Mouse (Mus musculus) hindbrain, embryonic 14.5 days (tissue): ENCODE data around the gene Gramd2. TPM values are rescaled to one million over a fixed set of nuclear protein-coding genes. Genes with fewer than 3 reads are reported as not detected.

Experiments
- ATAC-seq: fragments of 200-750 bp; cut with Nextera tagmentation; 2 replicates; pipeline ENCODE4 v1.8.0; 2017; ENCODE audit warnings: moderate number of reproducible peaks, mild to moderate bottlenecking, moderate TSS enrichment, moderate library complexity; ENCODE audit not compliant: low FRiP score
- DNase-seq: peaks from one replicate; pipeline ENCODE4 v3.0.0-alpha.2; 2015; ENCODE audit warnings: low spot score
- H3K27ac ChIP-seq: fragments of 300-500 bp; sonication (generic); 2 replicates; pipeline ENCODE4 v1.5.1; 2014; ENCODE audit warnings: mild to moderate bottlenecking, moderate library complexity
- H3K27me3 ChIP-seq: fragments of 300-500 bp; sonication (generic); 2 replicates; pipeline ENCODE4 v1.6.1; 2014; ENCODE audit warnings: mild to moderate bottlenecking, low read length, mixed read lengths; ENCODE audit not compliant: control insufficient read depth, insufficient read depth
- H3K36me3 ChIP-seq: fragments of 300-500 bp; sonication (generic); replicated peaks from 2 replicates; pipeline ENCODE4 v1.6.1; 2014; ENCODE audit not compliant: control insufficient read depth, insufficient read depth
- H3K4me1 ChIP-seq: fragments of 300-500 bp; sonication (generic); replicated peaks from 2 replicates; pipeline ENCODE4 v1.6.1; 2014; ENCODE audit warnings: antibody characterized with exemption, low read length, mixed read lengths; ENCODE audit not compliant: control insufficient read depth, insufficient read depth
- H3K4me2 ChIP-seq: fragments of 300-500 bp; sonication (generic); replicated peaks from 2 replicates; pipeline ENCODE4 v1.6.1; 2014; ENCODE audit warnings: mild to moderate bottlenecking, moderate library complexity
- H3K4me3 ChIP-seq: fragments of 300-500 bp; sonication (generic); replicated peaks from 2 replicates; pipeline ENCODE4 v1.5.1; 2014; ENCODE audit warnings: mild to moderate bottlenecking, low read length
- H3K9ac ChIP-seq: fragments of 300-500 bp; sonication (generic); 2 replicates; pipeline ENCODE4 v1.6.1; 2014
- H3K9me3 ChIP-seq: fragments of 300-500 bp; sonication (generic); 2 replicates; pipeline ENCODE4 v1.6.1; 2016; ENCODE audit warnings: low read length; ENCODE audit not compliant: control insufficient read depth
- WGBS: fragments of 180-500 bp; shearing (Covaris S2); extraction: QIAGEN DNeasy Blood & Tissue Kit; methylation state at CpG from one replicate; pipeline ENCODE4 v1.1.7; 2014; 5-methylcytosine and 5-hydroxymethylcytosine counted together
- polyA plus RNA-seq: library from polyadenylated mRNA; unstranded; fragments of >200 nt; fragmentation: Nextera tagmentation; extraction: Ambion mirVana; gene quantifications from 2 replicates; pipeline ENCODE4 v1.2.1, GENCODE M21; 2014

Gene Gramd2
- polyA plus RNA-seq, 1 experiment from 2014 or later: 2.9 TPM

DNA sequence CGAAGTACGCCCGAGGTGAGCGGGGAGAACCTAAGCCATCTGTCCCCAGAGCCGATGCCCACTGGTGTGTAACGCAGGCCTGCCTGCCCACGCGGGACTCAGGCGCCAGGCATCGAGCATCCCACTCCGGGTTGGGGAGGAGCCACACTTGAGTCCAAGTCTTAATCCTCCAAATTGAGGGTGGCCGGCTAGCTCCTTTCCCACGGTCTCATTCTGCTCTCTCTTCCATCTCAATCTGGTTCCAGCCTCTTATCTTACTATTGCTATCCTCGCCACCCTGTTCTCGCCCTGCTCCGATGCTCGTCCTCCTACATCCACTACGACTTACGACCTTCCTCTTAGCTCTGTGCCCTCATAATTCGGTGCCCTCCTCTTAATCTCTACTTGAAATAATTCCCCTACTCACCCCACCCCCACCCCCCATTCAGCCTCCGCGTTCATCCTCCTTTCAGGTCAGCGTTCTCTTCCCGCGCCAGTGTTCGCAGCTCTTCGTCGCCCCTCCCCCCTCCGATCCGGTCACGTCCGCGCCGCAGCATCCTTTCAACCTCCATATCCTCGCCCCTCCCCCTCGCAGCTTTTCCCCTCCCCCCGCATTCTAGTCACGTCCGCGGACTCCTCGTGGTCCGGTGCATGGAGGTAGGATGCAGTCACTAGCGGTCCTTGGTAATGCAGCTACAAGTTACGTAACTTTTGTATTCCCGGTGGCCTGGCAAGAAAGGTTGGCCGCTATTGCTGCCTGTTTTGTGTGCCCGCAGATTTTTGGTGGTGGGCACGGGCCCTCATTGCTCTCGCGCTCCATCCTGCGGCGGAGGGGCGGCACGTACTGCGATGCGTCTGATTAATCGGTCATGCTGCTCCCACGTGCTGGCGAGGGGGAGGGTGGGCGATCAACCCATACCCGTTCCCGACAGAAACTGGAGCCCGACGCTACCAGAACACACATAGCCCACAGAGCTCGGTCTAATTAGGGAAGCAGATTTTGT lies 23.0 kb upstream of the Gramd2 start:
- under 1% methylated on average over 65 of the region's 65 CpGs for WGBS
- ATAC-seq: peak; percentile 70
- H3K36me3 ChIP-seq: peaks cover 12% of the 10 kb centered on the region
- peak overlapping the region; percentile 74 for H3K4me3 ChIP-seq
- DNase-seq: peak; percentile 92
- peak overlapping the region; percentile 92 for H3K27ac ChIP-seq
- peak overlapping the region; percentile 75 for H3K9ac ChIP-seq
- peak overlapping the region; percentile 79 for H3K4me2 ChIP-seq
- H3K9me3 ChIP-seq: no peaks in the 10 kb centered on the region
- peaks cover 36% of the 10 kb centered on the region for H3K4me1 ChIP-seq
- no peaks in the 10 kb centered on the region for H3K27me3 ChIP-seq

DNA sequence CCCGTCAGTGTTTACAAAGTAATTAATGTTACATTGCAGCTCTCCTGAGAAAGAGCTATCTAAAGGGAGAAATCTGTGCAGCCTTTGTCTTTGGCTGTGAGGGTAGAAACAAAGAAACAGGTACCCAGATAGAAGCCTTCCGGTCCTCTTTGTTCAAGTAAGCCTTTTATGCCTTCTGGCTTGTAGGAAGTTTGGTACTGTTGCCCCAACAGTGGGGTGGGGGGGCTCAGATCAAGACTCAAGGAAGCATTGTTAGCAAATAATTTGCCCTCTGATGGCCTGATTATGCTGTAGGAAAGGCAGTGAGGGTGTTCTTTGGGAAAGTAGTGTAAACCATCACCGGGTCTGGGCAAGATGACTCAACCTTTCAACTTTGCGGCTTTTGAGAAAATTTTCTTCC lies 21.8 kb upstream of the Gramd2 start:
- peak overlapping the region; percentile 79 for H3K4me2 ChIP-seq
- H3K4me1 ChIP-seq: peaks cover 37% of the 10 kb centered on the region
- DNase-seq: no peak
- no peaks in the 10 kb centered on the region for H3K9me3 ChIP-seq
- peak overlapping the region; percentile 74 for H3K4me3 ChIP-seq
- peaks cover 13% of the 10 kb centered on the region for H3K36me3 ChIP-seq
- no peak for ATAC-seq
- 2% methylated on average over 4 of the region's 4 CpGs for WGBS
- H3K27me3 ChIP-seq: no peaks in the 10 kb centered on the region
- H3K27ac ChIP-seq: peak overlapping the region; percentile 92
- H3K9ac ChIP-seq: peak overlapping the region; percentile 75

DNA sequence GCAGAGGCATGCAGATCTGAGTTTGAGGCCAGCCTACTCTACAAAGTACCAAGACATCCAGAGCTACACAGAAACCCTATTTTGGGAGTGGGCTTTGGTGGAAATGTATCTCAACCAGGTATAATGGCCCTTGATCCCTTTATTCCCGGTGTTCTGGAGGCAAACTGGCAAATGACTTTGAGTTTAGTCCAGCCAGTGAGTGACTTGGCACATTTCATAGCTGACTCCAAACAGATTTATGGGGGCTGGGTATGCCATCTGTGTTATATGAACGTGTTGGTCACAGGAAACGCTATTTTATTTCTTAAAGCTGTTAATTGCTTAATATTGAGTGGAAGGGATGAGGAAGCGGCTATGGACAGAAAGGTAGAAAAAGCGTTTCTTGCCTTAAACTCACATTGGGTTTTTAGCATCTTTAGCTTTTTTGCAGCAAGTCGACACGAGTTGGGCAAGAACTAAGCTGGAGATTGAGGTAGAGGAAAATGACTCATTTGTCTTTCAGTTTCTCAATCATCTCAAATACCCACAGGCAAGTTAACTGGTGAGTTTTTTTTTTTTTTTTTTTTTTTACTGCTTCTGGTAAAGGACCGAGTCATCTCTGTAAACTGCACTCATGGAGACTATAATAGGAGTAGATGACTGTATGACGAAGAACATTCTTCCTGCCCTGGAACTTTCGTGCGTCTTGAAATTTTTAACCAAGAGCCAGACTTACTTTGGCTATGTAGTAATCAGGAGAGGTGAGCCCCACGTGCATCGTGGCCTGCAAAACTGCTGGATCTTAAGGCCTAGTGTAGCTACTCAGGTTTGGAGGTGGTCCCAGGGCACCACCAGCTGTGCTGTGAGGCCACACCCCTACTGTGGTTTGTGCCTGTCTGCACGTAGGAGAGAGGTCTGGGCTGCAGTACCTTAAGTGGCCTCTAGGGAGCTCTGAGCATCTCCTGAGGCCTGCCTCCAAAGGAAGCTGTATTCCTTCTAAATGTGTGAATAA lies 20.6 kb upstream of the Gramd2 start:
- Histone ChIP-seq H3K27ac (peak overlapping the region; percentile 56), H3K36me3 (peaks cover 20% of the 10 kb centered on the region), H3K4me3 (peak overlapping the region; percentile 74), H3K9ac (peak overlapping the region; percentile 75), H3K4me2 (peak overlapping the region; percentile 79), H3K4me1 (peaks cover 37% of the 10 kb centered on the region), H3K27me3 (no peaks in the 10 kb centered on the region), H3K9me3 (no peaks in the 10 kb centered on the region)
- ATAC-seq (no peak), DNase-seq (peak; percentile 80)
- 24% methylated on average over 14 of the region's 14 CpGs for WGBS

DNA sequence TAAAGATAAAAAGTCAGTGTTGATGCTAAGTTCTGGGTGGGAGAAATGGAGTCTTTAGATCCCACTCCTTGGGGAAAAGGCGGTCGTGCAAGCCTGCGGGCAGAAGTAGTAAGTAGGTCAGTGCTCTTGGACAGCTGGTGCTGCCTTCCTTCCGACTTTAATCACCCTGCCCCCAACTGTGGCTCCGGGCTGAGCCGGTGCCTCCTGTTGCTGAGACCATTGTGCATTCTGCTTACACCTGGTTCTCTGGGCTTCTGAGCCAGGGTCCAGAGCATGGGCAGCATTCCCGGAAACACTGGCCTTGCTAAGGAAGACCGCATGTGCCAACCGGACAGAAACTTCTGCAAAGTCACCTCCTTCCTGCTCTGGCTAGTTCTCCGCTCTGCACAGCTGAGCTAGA lies 19.5 kb upstream of the Gramd2 start:
- H3K36me3 ChIP-seq: peaks cover 27% of the 10 kb centered on the region
- WGBS: 42% methylated on average over 10 of the region's 10 CpGs
- H3K4me2 ChIP-seq: peak overlapping the region; percentile 79
- 0 out of 2 replicates have a peak overlapping the region, but pooled peaks have one; percentile 27 for H3K27ac ChIP-seq
- no peaks in the 10 kb centered on the region for H3K27me3 ChIP-seq
- peak; percentile 29 for DNase-seq
- peaks cover 37% of the 10 kb centered on the region for H3K4me1 ChIP-seq
- H3K9me3 ChIP-seq: no peaks in the 10 kb centered on the region
- H3K4me3 ChIP-seq: no peak overlapping the region
- no peak overlapping the region for H3K9ac ChIP-seq
- no peak for ATAC-seq

DNA sequence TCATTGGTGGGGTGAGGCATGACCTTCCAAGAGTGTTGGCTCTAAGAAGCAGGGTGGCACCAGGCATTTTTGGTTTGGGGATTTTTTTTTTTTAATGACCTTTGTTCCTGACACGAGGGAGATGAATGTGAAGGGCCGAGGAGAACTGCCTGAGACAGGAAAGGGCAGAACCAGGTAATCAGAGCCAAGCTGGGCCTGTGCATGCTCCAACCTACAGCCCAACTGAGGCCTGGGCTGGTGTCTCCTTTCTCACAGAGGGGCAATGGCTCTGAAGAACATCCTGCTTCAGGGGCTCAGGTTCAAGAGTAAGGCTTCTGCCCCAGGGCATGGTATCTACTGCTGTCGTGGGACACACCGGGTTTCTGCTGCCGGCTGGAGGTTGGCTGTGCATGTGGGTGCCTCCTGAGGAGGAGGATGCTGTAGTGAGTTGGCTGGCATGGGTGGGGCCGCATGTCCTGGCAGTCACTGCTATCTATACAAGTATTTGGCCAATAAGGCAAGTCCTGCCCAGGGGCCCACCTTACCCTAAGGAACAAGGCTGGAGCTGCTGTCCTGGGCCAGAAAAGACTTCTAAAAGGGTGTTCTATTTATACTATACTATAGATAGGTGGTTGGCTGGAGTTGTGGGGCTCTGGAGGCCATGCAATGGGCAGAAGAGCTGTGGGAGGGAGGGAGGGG lies 18.5 kb upstream of the Gramd2 start:
- no peak overlapping the region for H3K9ac ChIP-seq
- no peaks in the 10 kb centered on the region for H3K27me3 ChIP-seq
- DNase-seq: no peak
- peaks cover 37% of the 10 kb centered on the region for H3K4me1 ChIP-seq
- no peak overlapping the region for H3K4me2 ChIP-seq
- ATAC-seq: no peak
- WGBS: 63% methylated on average over 6 of the region's 6 CpGs
- H3K36me3 ChIP-seq: peaks cover 37% of the 10 kb centered on the region
- no peaks in the 10 kb centered on the region for H3K9me3 ChIP-seq
- H3K4me3 ChIP-seq: no peak overlapping the region
- H3K27ac ChIP-seq: no peak overlapping the region

DNA sequence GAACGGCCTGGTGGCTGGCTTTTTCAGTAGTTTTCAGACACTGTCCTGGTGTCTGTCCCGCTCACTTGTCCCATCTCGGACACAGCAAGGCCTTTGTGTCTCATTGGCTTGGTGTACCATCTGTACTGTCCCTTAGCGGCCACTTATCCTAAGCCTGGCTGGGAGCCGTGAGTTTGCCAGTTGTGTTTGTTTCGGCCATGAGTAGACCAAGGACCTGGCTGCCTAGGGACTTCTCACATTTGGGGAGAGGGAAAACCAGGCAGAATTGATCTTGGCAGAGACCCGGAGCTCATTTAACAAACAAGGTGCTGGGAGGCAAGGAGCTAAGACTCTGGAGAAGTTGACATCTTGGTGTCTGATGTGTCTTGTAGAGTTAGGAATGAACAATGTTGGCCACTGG lies 16.7 kb upstream of the Gramd2 start:
- Histone ChIP-seq H3K9ac (no peak overlapping the region), H3K36me3 (peaks cover 55% of the 10 kb centered on the region), H3K27ac (no peak overlapping the region), H3K4me1 (peaks cover 37% of the 10 kb centered on the region), H3K4me3 (no peak overlapping the region), H3K9me3 (no peaks in the 10 kb centered on the region), H3K27me3 (no peaks in the 10 kb centered on the region), H3K4me2 (no peak overlapping the region)
- DNase-seq (no peak), ATAC-seq (no peak)
- WGBS: 78% methylated on average over 7 of the region's 7 CpGs

DNA sequence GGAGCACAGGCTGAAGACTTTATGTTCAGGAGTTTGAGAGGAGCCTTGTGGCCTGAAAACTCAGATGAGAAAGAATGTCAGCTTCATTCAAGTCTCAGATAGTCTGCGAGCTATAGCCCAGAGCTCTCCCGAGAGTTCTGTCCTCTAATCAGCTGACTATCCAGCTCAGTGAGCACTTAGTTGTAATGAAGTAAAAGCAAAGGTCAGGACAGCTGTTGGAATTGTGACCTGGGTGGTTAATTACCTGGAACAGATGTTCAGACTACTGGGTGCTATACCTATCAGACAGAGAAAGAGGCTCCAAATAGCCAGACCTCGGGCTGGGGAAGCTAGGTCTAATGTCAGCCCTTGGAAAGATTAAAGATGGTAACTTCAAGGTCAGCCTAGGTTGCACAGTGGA lies 16.0 kb upstream of the Gramd2 start:
- Histone ChIP-seq H3K27me3 (no peaks in the 10 kb centered on the region), H3K9ac (no peak overlapping the region), H3K4me1 (peaks cover 31% of the 10 kb centered on the region), H3K36me3 (peaks cover 62% of the 10 kb centered on the region), H3K4me2 (no peak overlapping the region), H3K4me3 (no peak overlapping the region), H3K9me3 (no peaks in the 10 kb centered on the region), H3K27ac (no peak overlapping the region)
- ATAC-seq (no peak), DNase-seq (no peak)
- WGBS: 49% methylated on average over 3 of the region's 3 CpGs

DNA sequence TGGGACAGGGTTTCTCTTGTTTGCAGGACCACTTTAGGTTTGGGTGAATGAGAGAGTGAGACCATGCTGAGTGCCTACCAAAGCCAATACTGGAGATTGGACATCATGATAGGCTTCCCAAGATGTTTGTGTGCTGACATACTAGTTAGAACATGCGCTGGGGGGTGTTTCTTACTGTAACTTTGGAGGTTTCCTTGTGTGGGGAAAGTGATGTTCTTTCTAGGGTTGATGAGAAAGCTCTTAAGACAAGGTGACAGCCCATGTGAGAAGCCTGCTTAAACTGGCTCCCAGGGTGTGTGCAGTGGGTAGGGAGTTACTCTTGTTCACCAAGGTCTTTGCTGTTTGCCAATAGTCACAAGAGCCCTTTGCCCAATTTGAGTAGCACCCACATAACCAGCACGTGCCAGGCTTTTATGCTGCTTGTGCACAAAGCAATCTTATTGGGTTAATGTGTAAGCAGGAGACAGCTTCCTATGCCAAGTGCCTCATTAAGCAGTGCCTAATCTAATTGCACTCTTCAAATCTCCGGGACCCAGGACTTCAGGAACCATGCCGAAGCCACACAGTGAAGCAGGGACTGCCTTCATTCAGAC lies 15.2 kb upstream of the Gramd2 start:
- WGBS: 70% methylated on average over 4 of the region's 4 CpGs
- ATAC-seq (no peak), DNase-seq (no peak)
- Histone ChIP-seq H3K4me1 (peaks cover 23% of the 10 kb centered on the region), H3K27ac (no peak overlapping the region), H3K9ac (no peak overlapping the region), H3K4me2 (no peak overlapping the region), H3K9me3 (no peaks in the 10 kb centered on the region), H3K27me3 (no peaks in the 10 kb centered on the region), H3K36me3 (peaks cover 70% of the 10 kb centered on the region), H3K4me3 (no peak overlapping the region)
